10 mouse cellular contexts compared by ENCODE assay signal in the genomic region with DNA sequence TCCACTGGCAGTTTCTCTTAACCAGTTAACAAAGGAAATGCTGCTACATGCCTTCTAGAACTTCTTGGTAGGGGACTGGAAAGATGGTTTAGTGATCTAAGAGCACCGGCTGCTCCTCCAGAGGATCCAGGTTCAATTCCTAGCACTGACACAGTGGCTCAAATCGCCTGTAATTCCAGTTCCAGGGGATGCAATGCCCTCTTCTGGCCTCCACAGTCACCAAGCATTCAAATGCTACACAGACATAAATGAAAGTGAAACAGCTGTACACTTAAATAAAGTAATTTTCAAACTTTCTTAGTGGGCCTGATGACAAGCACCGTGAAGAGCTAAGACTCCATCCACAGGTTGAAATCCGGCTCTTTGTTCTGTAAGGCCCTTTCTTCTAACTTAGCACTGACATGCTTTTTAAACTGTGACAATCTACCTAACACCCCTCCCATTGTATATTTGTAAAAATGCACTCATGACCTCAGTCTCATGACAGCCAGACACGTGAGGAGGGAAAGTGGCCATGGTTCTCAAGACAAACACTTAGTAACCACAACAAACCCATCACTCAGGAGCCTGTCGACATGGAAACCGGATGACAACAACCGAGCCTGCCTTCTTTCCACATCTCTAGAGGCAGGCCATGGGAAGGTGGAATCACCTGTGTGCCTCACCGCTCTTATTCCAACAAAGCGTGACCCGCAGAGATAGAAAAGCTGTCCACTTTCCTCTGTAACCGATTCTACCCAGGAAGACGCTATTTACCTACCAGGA.
A peak's percentile ranks its signal among the peaks of the same experiment; 100 is the strongest.
DNase-seq lines count a peak whose midpoint lies in the region; ATAC-seq and TF ChIP-seq lines count a peak whose summit lies in the region.
"Had no signal": no experiment of that assay in that cellular context is flagged by ENCODE, and none has a peak within 500 bp of the region (broad histone marks: within the 10 kb centered on the region; RNA-seq: fewer than 3 reads in every experiment).

No protein-coding gene starts in this region.

- no peak for DNase-seq in heart, postnatal 0 days (ENCODE audit: low spot score)
- no peak for DNase-seq in heart, postnatal 36 days
- no peak for DNase-seq in forebrain, embryonic 10.5 days (ENCODE audit: extremely low spot score, low spot score)
- peak; percentile 75 to 83 for DNase-seq in lung, adult 18-20 months
- DNase-seq in spleen, postnatal 36 days (ENCODE audit: low spot score in 2 of 2): no peak
- DNase-seq in layer of hippocampus, postnatal 25 days (ENCODE audit: extremely low spot score in 1 of 2, low spot score in 1 of 2): no peak
- no peak for DNase-seq in layer of hippocampus, adult 18-20 months (ENCODE audit: low spot score in 2 of 2)

- no peak overlapping the region for H3K4me3 ChIP-seq in heart, postnatal 0 days (ENCODE audit: low read depth, low read length)
- H3K4me3 ChIP-seq in forebrain, embryonic 10.5 days: no peak overlapping the region
- H3K4me3 ChIP-seq in olfactory bulb, adult 2 months (ENCODE audit: insufficient read depth, low read depth, low read length): no peak overlapping the region
- H3K4me3 ChIP-seq: heart, embryonic 15.5 days had no signal

- ATAC-seq in heart, postnatal 0 days (ENCODE audit: insufficient read depth, low read depth): no peak
- ATAC-seq: CD4-positive, CD25-positive, alpha-beta regulatory T cell, adult 4 months had no signal

- no peak overlapping the region for H3K9ac ChIP-seq in heart, postnatal 0 days (replicated peaks; ENCODE audit: low read depth, low read length)
- H3K9ac ChIP-seq: heart, embryonic 15.5 days had no signal

- TF ChIP-seq CTCF in heart, postnatal 0 days (IDR thresholded peaks at IDR 0.05; ENCODE audit: low read depth): peak; percentile 12; the same call in 1 of the 2 replicates
- TF ChIP-seq CTCF in olfactory bulb, adult 2 months (IDR thresholded peaks at IDR 0.05; ENCODE audit: insufficient read depth, low read depth, low read length): no peak

- 68% methylated on average over 13 of the region's 13 CpGs for WGBS in heart, postnatal 0 days
- WGBS in forebrain, embryonic 10.5 days: 84% methylated on average over 13 of the region's 13 CpGs
- 84% methylated on average over 13 of the region's 13 CpGs for WGBS in olfactory bulb, adult 2 months

- TF ChIP-seq EP300 in heart, postnatal 0 days (IDR thresholded peaks at IDR 0.05; ENCODE audit: low read depth): no peak

- TF ChIP-seq POLR2A in olfactory bulb, adult 2 months (IDR thresholded peaks at IDR 0.05; ENCODE audit: insufficient read depth, low read depth, low read length): no peak

- H3K27me3 ChIP-seq in heart, postnatal 0 days (ENCODE audit: control insufficient read depth, insufficient read depth, low read length): no peaks in the 10 kb centered on the region
- no peaks in the 10 kb centered on the region for H3K27me3 ChIP-seq in forebrain, embryonic 10.5 days (ENCODE audit: poor library complexity, severe bottlenecking)
- H3K27me3 ChIP-seq: heart, embryonic 15.5 days had no signal

- H3K9me3 ChIP-seq in heart, postnatal 0 days (replicated peaks; ENCODE audit: control insufficient read depth, low read length): no peaks in the 10 kb centered on the region
- H3K9me3 ChIP-seq in forebrain, embryonic 10.5 days: no peaks in the 10 kb centered on the region
- H3K9me3 ChIP-seq: heart, embryonic 15.5 days had no signal

- no peak overlapping the region for H3K4me2 ChIP-seq in heart, postnatal 0 days (ENCODE audit: low read depth, low read length)
- H3K4me2 ChIP-seq: heart, embryonic 15.5 days had no signal

- intact Hi-C loops in heart, postnatal 36 days (cut with DNase I): no loop called here

- H3K27ac ChIP-seq in heart, postnatal 0 days (ENCODE audit: low read depth): no peak overlapping the region
- peak overlapping the region; percentile 72 for H3K27ac ChIP-seq in forebrain, embryonic 10.5 days
- H3K27ac ChIP-seq in olfactory bulb, adult 2 months (ENCODE audit: insufficient read depth, low read depth, low read length): peak overlapping the region; percentile 63
- H3K27ac ChIP-seq: heart, embryonic 15.5 days had no signal

- H3K4me1 ChIP-seq in heart, postnatal 0 days (ENCODE audit: control insufficient read depth, insufficient read depth): peaks cover 46% of the 10 kb centered on the region
- peaks cover 87% of the 10 kb centered on the region for H3K4me1 ChIP-seq in forebrain, embryonic 10.5 days
- peaks cover 24% of the 10 kb centered on the region for H3K4me1 ChIP-seq in olfactory bulb, adult 2 months (ENCODE audit: control insufficient read depth, insufficient read depth, low read length)

- peaks cover 11% of the 10 kb centered on the region for H3K36me3 ChIP-seq in heart, postnatal 0 days (replicated peaks; ENCODE audit: control insufficient read depth, insufficient read depth, low read length)
- peaks cover 24% of the 10 kb centered on the region for H3K36me3 ChIP-seq in forebrain, embryonic 10.5 days (replicated peaks)

Comparison
In these comparisons a context has a peak if more than half of its experiments do, and no peak if none do; other contexts are left out.
1. DNase-seq: peak in lung, adult 18-20 months (2 of 2); none in heart, postnatal 0 days (single experiment), heart, postnatal 36 days (0 of 2), forebrain, embryonic 10.5 days (single experiment), spleen, postnatal 36 days (0 of 2), layer of hippocampus, postnatal 25 days (0 of 2) and layer of hippocampus, adult 18-20 months (0 of 2).